Mouse (Mus musculus): ENCODE measurements around the gene Matk. TPM values are rescaled to one million over a fixed set of nuclear protein-coding genes. Genes with fewer than 3 reads are reported as not detected.

Matk gene
- total and polyA plus RNA-seq, 3 experiments = 0.23 to 1.0 TPM; not detected in 1

GRCm38 (mm10) chr10:81238618-81239017, 14.1 kb upstream of the Matk start:
- H3K4me1 ChIP-seq (ENCODE audit: control insufficient read depth in 1 of 2, insufficient read depth in 2 of 2, low read length in 2 of 2) = peaks cover 0 to under 1% of the 10 kb centered on the region in 2 experiments; a peak in 1 of 4 replicates
- H3K27me3 ChIP-seq (ENCODE audit: control insufficient read depth in 1 of 2, insufficient read depth in 2 of 2, low read length in 2 of 2) = no peaks in the 10 kb centered on the region
- H3K4me3 ChIP-seq (ENCODE audit: control insufficient read depth in 1 of 2, insufficient read depth in 1 of 2, low read depth in 2 of 2, low read length in 2 of 2) = no peak overlapping the region
- no peaks in the 10 kb centered on the region for H3K36me3 ChIP-seq (ENCODE audit: control insufficient read depth in 1 of 2, insufficient read depth in 2 of 2, low read length in 2 of 2)
- no peaks in the 10 kb centered on the region for H3K79me2 ChIP-seq (ENCODE audit: control insufficient read depth, insufficient read depth, low read length, poor library complexity)
- no peak overlapping the region for H3K9ac ChIP-seq (ENCODE audit: control insufficient read depth, low read depth, low read length, poor library complexity, severe bottlenecking)
- no peak for TF ChIP-seq CTCF (IDR thresholded peaks at IDR 0.05 in 2 of 3, conservative IDR thresholded peaks at IDR 0.05 in 1 of 3; ENCODE audit: control insufficient read depth in 1 of 3, insufficient read depth in 1 of 3, low read depth in 2 of 3, low read length in 3 of 3, poor library complexity in 1 of 3, severe bottlenecking in 1 of 3)
- no peak for TF ChIP-seq GABPA (IDR thresholded peaks at IDR 0.05; ENCODE audit: low read depth, low read length)
- TF ChIP-seq EP300 (IDR thresholded peaks at IDR 0.05; ENCODE audit: low read depth in 1 of 2, low read length in 2 of 2) = no peak
- no peak for TF ChIP-seq KAT2A (conservative IDR thresholded peaks at IDR 0.05; ENCODE audit: low read depth, low read length)
- no peak for TF ChIP-seq MYB (IDR thresholded peaks at IDR 0.05; ENCODE audit: low read depth, low read length)
- TF ChIP-seq USF1 (IDR thresholded peaks at IDR 0.05; ENCODE audit: low read depth, low read length) = no peak
- TF ChIP-seq ZC3H11A (IDR thresholded peaks at IDR 0.05; ENCODE audit: low read depth, low read length) = no peak
- no peak for TF ChIP-seq CHD1 (IDR thresholded peaks at IDR 0.05; ENCODE audit: low read depth, low read length)
- TF ChIP-seq ZMIZ1 (IDR thresholded peaks at IDR 0.05; ENCODE audit: low read depth, low read length) = no peak
- TF ChIP-seq USF2 (IDR thresholded peaks at IDR 0.05; ENCODE audit: borderline replicate concordance in 1 of 2, insufficient read depth in 1 of 2, low read depth in 1 of 2, low read length in 2 of 2) = no peak
- TF ChIP-seq MAFK (IDR thresholded peaks at IDR 0.05; ENCODE audit: borderline replicate concordance, low read depth, low read length) = no peak
- no peak for TF ChIP-seq ZKSCAN1 (IDR thresholded peaks at IDR 0.05; ENCODE audit: low read depth, low read length)
- no peak for TF ChIP-seq MAZ (IDR thresholded peaks at IDR 0.05; ENCODE audit: low read depth, low read length)
- TF ChIP-seq ELF1 (IDR thresholded peaks at IDR 0.05; ENCODE audit: low read depth, low read length) = no peak
- TF ChIP-seq HCFC1 (IDR thresholded peaks at IDR 0.05; ENCODE audit: low read depth, low read length) = no peak
- TF ChIP-seq ETS1 (IDR thresholded peaks at IDR 0.05; ENCODE audit: low read depth, low read length) = no peak
- TF ChIP-seq NRF1 (IDR thresholded peaks at IDR 0.05; ENCODE audit: insufficient read depth, low read depth, low read length, poor library complexity, severe bottlenecking) = no peak
- no peak for TF ChIP-seq POLR2AphosphoS2 (IDR thresholded peaks at IDR 0.05; ENCODE audit: low read length)
- H3K9me3 ChIP-seq (replicated peaks; ENCODE audit: insufficient read depth, low read length) = no peaks in the 10 kb centered on the region
- no peak for DNase-seq (ENCODE audit: low read depth, low spot score)
- no peak overlapping the region for H3K27ac ChIP-seq (ENCODE audit: control insufficient read depth, low read depth, low read length)

- peaks cover 0 to 2% of the 10 kb centered on the region in 2 experiments; a peak in 1 of 4 replicates for H3K36me3 ChIP-seq (ENCODE audit: control insufficient read depth in 1 of 2, insufficient read depth in 2 of 2, low read length in 2 of 2)
- H3K4me1 ChIP-seq (ENCODE audit: control insufficient read depth in 1 of 2, insufficient read depth in 2 of 2, low read length in 2 of 2) = peaks cover 0 to 8% of the 10 kb centered on the region in 2 experiments; a peak in 2 of 4 replicates
- no peak overlapping the region for H3K4me3 ChIP-seq (ENCODE audit: control insufficient read depth in 1 of 2, insufficient read depth in 1 of 2, low read depth in 2 of 2, low read length in 2 of 2)
- TF ChIP-seq CTCF (IDR thresholded peaks at IDR 0.05 in 2 of 3, conservative IDR thresholded peaks at IDR 0.05 in 1 of 3; ENCODE audit: control insufficient read depth in 1 of 3, insufficient read depth in 1 of 3, low read depth in 2 of 3, low read length in 3 of 3, poor library complexity in 1 of 3, severe bottlenecking in 1 of 3) (peak; percentile 63 to 88 (median 86)), E2F4 (IDR thresholded peaks at IDR 0.05; ENCODE audit: borderline replicate concordance, low read depth, low read length) (no peak), BHLHE40 (IDR thresholded peaks at IDR 0.05; ENCODE audit: borderline replicate concordance, low read depth, low read length) (0 out of 2 replicates have a peak, but pooled peaks have one; percentile 19), MAZ (IDR thresholded peaks at IDR 0.05; ENCODE audit: low read depth, low read length) (0 out of 2 replicates have a peak, but pooled peaks have one; percentile 31), SMC3 (IDR thresholded peaks at IDR 0.05; ENCODE audit: low read depth, low read length) (peak; percentile 74), KAT2A (conservative IDR thresholded peaks at IDR 0.05; ENCODE audit: low read depth, low read length) (no peak), RCOR1 (IDR thresholded peaks at IDR 0.05; ENCODE audit: low read depth, low read length) (peak; percentile 63), RAD21 (IDR thresholded peaks at IDR 0.05; ENCODE audit: low read depth, low read length) (peak; percentile 33), MAFK (IDR thresholded peaks at IDR 0.05; ENCODE audit: borderline replicate concordance, low read depth, low read length) (no peak)
- H3K27ac ChIP-seq (ENCODE audit: control insufficient read depth, low read depth, low read length) = no peak overlapping the region
- DNase-seq (ENCODE audit: low read depth, low spot score) = peak; percentile 72
- H3K79me2 ChIP-seq (ENCODE audit: control insufficient read depth, insufficient read depth, low read length, poor library complexity) = no peaks in the 10 kb centered on the region
- H3K27me3 ChIP-seq (ENCODE audit: control insufficient read depth in 1 of 2, insufficient read depth in 2 of 2, low read length in 2 of 2) = no peaks in the 10 kb centered on the region
- H3K9me3 ChIP-seq (replicated peaks; ENCODE audit: insufficient read depth, low read length) = no peaks in the 10 kb centered on the region
- H3K9ac ChIP-seq (ENCODE audit: control insufficient read depth, low read depth, low read length, poor library complexity, severe bottlenecking) = no peak overlapping the region
These were observed 11.9 kb upstream of the Matk start for GRCm38 (mm10) chr10:81240876-81241275.
